24 mouse cellular contexts compared by ENCODE assay signal in genomic region chr7:121652629-121653028, GRCm38 (mm10). TPM values are rescaled to one million over a fixed set of nuclear protein-coding genes. Genes with fewer than 3 reads are reported as not detected.
DNase-seq lines count a peak whose midpoint lies in the region; ATAC-seq and TF ChIP-seq lines count a peak whose summit lies in the region.
"Had no signal": no experiment of that assay in that cellular context is flagged by ENCODE, and none has a peak within 500 bp of the region (broad histone marks: within the 10 kb centered on the region; RNA-seq: fewer than 3 reads in every experiment).

No protein-coding gene starts in this region.

- no peak overlapping the region for H3K4me2 ChIP-seq in liver, embryonic 11.5 days
- H3K4me2 ChIP-seq in liver, embryonic 16.5 days (ENCODE audit: low read depth, low read length) = no peak overlapping the region
- H3K4me2 ChIP-seq in liver, postnatal 0 days (ENCODE audit: low read depth, low read length) = no peak overlapping the region
- H3K4me2 ChIP-seq: embryonic facial prominence, embryonic 13.5 days; embryonic facial prominence, embryonic 15.5 days; forebrain, embryonic 12.5 days had no signal

- peaks cover 39% of the 10 kb centered on the region for H3K36me3 ChIP-seq in liver, adult 2 months (ENCODE audit: control insufficient read depth, insufficient read depth, low read length)
- H3K36me3 ChIP-seq in liver, embryonic 11.5 days (ENCODE audit: control insufficient read depth, insufficient read depth, low read length) = peaks cover 15% of the 10 kb centered on the region; the same call in 1 of the 2 replicates
- H3K36me3 ChIP-seq in liver, embryonic 16.5 days (ENCODE audit: control insufficient read depth, insufficient read depth) = peaks cover 5% of the 10 kb centered on the region; the same call in 1 of the 2 replicates
- peaks cover 25% of the 10 kb centered on the region for H3K36me3 ChIP-seq in liver, postnatal 0 days (replicated peaks; ENCODE audit: insufficient read depth, low read length)

- H3K9me3 ChIP-seq in liver, embryonic 11.5 days (ENCODE audit: control insufficient read depth, low read length) = no peaks in the 10 kb centered on the region
- no peaks in the 10 kb centered on the region for H3K9me3 ChIP-seq in liver, embryonic 16.5 days (replicated peaks; ENCODE audit: control insufficient read depth, low read length)
- H3K9me3 ChIP-seq in liver, postnatal 0 days (ENCODE audit: low read length) = no peaks in the 10 kb centered on the region
- H3K9me3 ChIP-seq: embryonic facial prominence, embryonic 13.5 days; embryonic facial prominence, embryonic 15.5 days; forebrain, embryonic 10.5 days; forebrain, embryonic 12.5 days had no signal

- no peak for ATAC-seq in liver, embryonic 11.5 days (replicated peaks; ENCODE audit: low FRiP score)
- peak; percentile 74 for ATAC-seq in liver, embryonic 16.5 days (ENCODE audit: low read depth)
- ATAC-seq in liver, postnatal 0 days = peak; percentile 76
- ATAC-seq: activated CD4-positive, CD25-positive, alpha-beta regulatory T cell, adult 4 months; forebrain, embryonic 14.5 days; forebrain, embryonic 16.5 days; Patski had no signal

- no peak for TF ChIP-seq POLR2A in liver, adult 2 months (IDR thresholded peaks at IDR 0.05; ENCODE audit: extremely low read depth, insufficient read depth, low read length)

- H3K4me3 ChIP-seq in liver, adult 2 months (ENCODE audit: insufficient read depth, low read depth, low read length) = no peak overlapping the region
- no peak overlapping the region for H3K4me3 ChIP-seq in liver, embryonic 11.5 days (ENCODE audit: low read depth, low read length)
- H3K4me3 ChIP-seq in liver, embryonic 16.5 days (ENCODE audit: low read depth, low read length) = no peak overlapping the region
- H3K4me3 ChIP-seq in liver, postnatal 0 days (ENCODE audit: low read depth, low read length) = no peak overlapping the region
- H3K4me3 ChIP-seq: embryonic facial prominence, embryonic 13.5 days; embryonic facial prominence, embryonic 15.5 days; erythroblast, embryonic 14.5 days; forebrain, embryonic 10.5 days; forebrain, embryonic 12.5 days had no signal

- TF ChIP-seq CTCF in liver, adult 2 months (IDR thresholded peaks at IDR 0.05; ENCODE audit: low read depth, low read length) = no peak
- TF ChIP-seq CTCF in liver, postnatal 0 days (IDR thresholded peaks at IDR 0.05; ENCODE audit: low read depth) = no peak

- no peak overlapping the region for H3K9ac ChIP-seq in liver, adult 2 months (ENCODE audit: low read depth, low read length)
- no peak overlapping the region for H3K9ac ChIP-seq in liver, embryonic 11.5 days (ENCODE audit: low read depth, low read length)
- no peak overlapping the region for H3K9ac ChIP-seq in liver, embryonic 16.5 days (ENCODE audit: low read depth, low read length)
- no peak overlapping the region for H3K9ac ChIP-seq in liver, postnatal 0 days (replicated peaks)
- H3K9ac ChIP-seq: embryonic facial prominence, embryonic 13.5 days; embryonic facial prominence, embryonic 15.5 days; forebrain, embryonic 12.5 days had no signal

- H3K27ac ChIP-seq in liver, adult 2 months (replicated peaks; ENCODE audit: insufficient read depth, low read depth, low read length) = no peak overlapping the region
- H3K27ac ChIP-seq in liver, embryonic 11.5 days (ENCODE audit: low read depth, low read length) = no peak overlapping the region
- H3K27ac ChIP-seq in liver, embryonic 16.5 days (ENCODE audit: low read length) = no peak overlapping the region
- no peak overlapping the region for H3K27ac ChIP-seq in liver, postnatal 0 days (ENCODE audit: low read depth)
- H3K27ac ChIP-seq: embryonic facial prominence, embryonic 13.5 days; embryonic facial prominence, embryonic 15.5 days; forebrain, embryonic 10.5 days; forebrain, embryonic 12.5 days had no signal

- H3K4me1 ChIP-seq in liver, adult 2 months (ENCODE audit: control insufficient read depth, insufficient read depth, low read length) = no peaks in the 10 kb centered on the region
- no peaks in the 10 kb centered on the region for H3K4me1 ChIP-seq in liver, embryonic 11.5 days (replicated peaks; ENCODE audit: control insufficient read depth, insufficient read depth, low read length)
- no peaks in the 10 kb centered on the region for H3K4me1 ChIP-seq in liver, embryonic 16.5 days (ENCODE audit: control insufficient read depth, low read depth, low read length)
- H3K4me1 ChIP-seq in liver, postnatal 0 days (ENCODE audit: insufficient read depth) = no peaks in the 10 kb centered on the region
- H3K4me1 ChIP-seq: embryonic facial prominence, embryonic 13.5 days; embryonic facial prominence, embryonic 15.5 days; forebrain, embryonic 10.5 days; forebrain, embryonic 12.5 days had no signal

- DNase-seq in liver, adult 2 months (ENCODE audit: extremely low read depth, low read depth, low spot score) = peak; percentile 31
- no peak for DNase-seq in liver, embryonic 11.5 days (ENCODE audit: low spot score)
- no peak for DNase-seq in liver
- DNase-seq in liver, postnatal 0 days = no peak
- DNase-seq in frontal cortex, postnatal 36 days (ENCODE audit: low spot score in 2 of 2) = no peak
- DNase-seq: adrenal gland, adult 8-10 months; adrenal gland, postnatal 14 days; adrenal gland, postnatal 36 days; cerebellum, adult 11-12 months; cerebellum, adult 2 months; cerebellum, adult 9-10 months; cerebellum, postnatal 10 days; cerebellum, postnatal 25 days; embryo, embryonic 11 days had no signal

- 52% methylated on average over 2 of the region's 2 CpGs for WGBS in liver, adult 2 months
- 88% methylated on average over 2 of the region's 2 CpGs for WGBS in liver, embryonic 11.5 days
- 66% methylated on average over 2 of the region's 2 CpGs for WGBS in liver, embryonic 16.5 days (ENCODE audit: insufficient replicate concordance)
- WGBS in liver, postnatal 0 days (ENCODE audit: insufficient replicate concordance) = 75% methylated on average over 2 of the region's 2 CpGs

- no peaks in the 10 kb centered on the region for H3K79me2 ChIP-seq in liver, adult 2 months (ENCODE audit: control insufficient read depth, insufficient read depth, low read length)

- no peak for TF ChIP-seq EP300 in liver, postnatal 0 days (IDR thresholded peaks at IDR 0.05; ENCODE audit: low read depth)

- no peaks in the 10 kb centered on the region for H3K27me3 ChIP-seq in liver, adult 2 months (ENCODE audit: control insufficient read depth, insufficient read depth, low read length)
- H3K27me3 ChIP-seq in liver, embryonic 11.5 days (replicated peaks; ENCODE audit: control insufficient read depth, insufficient read depth, low read length) = no peaks in the 10 kb centered on the region
- no peaks in the 10 kb centered on the region for H3K27me3 ChIP-seq in liver, embryonic 16.5 days (ENCODE audit: control insufficient read depth, insufficient read depth, low read depth, low read length)
- no peaks in the 10 kb centered on the region for H3K27me3 ChIP-seq in liver, postnatal 0 days (ENCODE audit: insufficient read depth, low read length)
- H3K27me3 ChIP-seq: embryonic facial prominence, embryonic 13.5 days; embryonic facial prominence, embryonic 15.5 days; forebrain, embryonic 12.5 days; Patski had no signal

RNA-seq across cellular contexts. Expression of gene Usp31, which starts 54.4 kb away (rescaled TPM):
- 4.5 and 5.7 TPM in 2 replicates for total RNA-seq in liver, adult 2 months (2014; rRNA removed)
- 1.4 and 2.5 TPM in 2 replicates for polyA plus RNA-seq in liver, adult 2 months (2012; rRNA removed)
- 2.9 and 3.5 TPM in 2 replicates for polyA plus RNA-seq in liver, embryonic 11.5 days (2014; fragmentation: Nextera tagmentation; extraction: Ambion mirVana)
- polyA plus RNA-seq in liver, embryonic 16.5 days (2015; fragmentation: Nextera tagmentation; extraction: Ambion mirVana) = 0.60 and 0.68 TPM in 2 replicates
- polyA plus RNA-seq in liver, postnatal 0 days (2015; fragmentation: Nextera tagmentation; extraction: Ambion mirVana) = 0.46 and 0.53 TPM in 2 replicates
